8 mouse cellular contexts compared by ENCODE assay signal in genomic region chr5:3502610-3503350, GRCm38 (mm10). TPM values are rescaled to one million over a fixed set of nuclear protein-coding genes. Genes with fewer than 3 reads are reported as not detected.
DNase-seq lines count a peak whose midpoint lies in the region; ATAC-seq and TF ChIP-seq lines count a peak whose summit lies in the region.

No protein-coding gene starts in this region.

- no peaks in the 10 kb centered on the region for H3K79me2 ChIP-seq in heart, adult 2 months (replicated peaks; ENCODE audit: control insufficient read depth, insufficient read depth, low read length)

- ATAC-seq in Patski = peak; percentile 77
- ATAC-seq in kidney, embryonic 15.5 days (replicated peaks; ENCODE audit: low FRiP score) = peak; percentile 63; the same call in 1 of the 2 replicates

- peak; percentile 82 for TF ChIP-seq EP300 in heart, adult 2 months (IDR thresholded peaks at IDR 0.05; ENCODE audit: insufficient read depth, low read depth, low read length)

- no peak overlapping the region for H3K9ac ChIP-seq in heart, adult 2 months (ENCODE audit: low read depth, low read length)
- H3K9ac ChIP-seq in kidney, embryonic 15.5 days = no peak overlapping the region

- in situ Hi-C loops in Patski (cut with MboI; ENCODE audit: low pct_unique_long_range_greater_than_20kb) = loop anchor here (5.0 kb wide), 2 partner anchors 160 to 350 kb away; partner anchors contain the start of gene Cdk6

- H3K4me1 ChIP-seq in lung, adult 2 months (ENCODE audit: control insufficient read depth, insufficient read depth, low read length) = peaks cover 21% of the 10 kb centered on the region
- H3K4me1 ChIP-seq in heart, adult 2 months (ENCODE audit: control insufficient read depth, insufficient read depth, low read length) = peaks cover 21% of the 10 kb centered on the region
- peaks cover 25% of the 10 kb centered on the region for H3K4me1 ChIP-seq in kidney, embryonic 15.5 days
- H3K4me1 ChIP-seq in megakaryocyte, embryonic 14.5 days = peaks cover 99% of the 10 kb centered on the region

- CTCF ChIA-PET in Patski (lab: Charles Lee) = interaction anchor here (1.1 to 2.6 kb wide), 3 partner anchors 9 to 13 kb away, joined by 3 to 10 read pairs (median 5); no protein-coding TSS in a partner anchor

- H3K36me3 ChIP-seq in heart, adult 2 months (ENCODE audit: control insufficient read depth, insufficient read depth, low read length) = peaks cover 4% of the 10 kb centered on the region; the same call in 1 of the 2 replicates
- H3K36me3 ChIP-seq in kidney, embryonic 15.5 days = no peaks in the 10 kb centered on the region
- H3K36me3 ChIP-seq in megakaryocyte, embryonic 14.5 days (replicated peaks; ENCODE audit: low read length) = peaks cover 16% of the 10 kb centered on the region

- peak overlapping the region; percentile 68 for H3K27ac ChIP-seq in heart, adult 2 months
- no peak overlapping the region for H3K27ac ChIP-seq in kidney, embryonic 15.5 days
- no peak overlapping the region; the same call in 1 of the 2 replicates for H3K27ac ChIP-seq in layer of hippocampus, adult 2 months

- WGBS in lung, adult 2 months = 29% methylated on average over 11 of the region's 11 CpGs
- 23% methylated on average over 11 of the region's 11 CpGs for WGBS in heart, adult 2 months
- WGBS in kidney, embryonic 15.5 days = 50% methylated on average over 11 of the region's 11 CpGs

- no peaks in the 10 kb centered on the region for H3K9me3 ChIP-seq in kidney, embryonic 15.5 days (replicated peaks)
- no peaks in the 10 kb centered on the region for H3K9me3 ChIP-seq in megakaryocyte, embryonic 14.5 days

- intact Hi-C loops in heart, adult 2 months (cut with DNase I) = no loop called here

- no peak overlapping the region for H3K4me2 ChIP-seq in kidney, embryonic 15.5 days

- POLR2A ChIA-PET in Patski (lab: Charles Lee) = no interaction called here

- no peak for TF ChIP-seq CTCF in lung, adult 2 months (IDR thresholded peaks at IDR 0.05; ENCODE audit: insufficient read depth, low read length)
- no peak for TF ChIP-seq CTCF in Patski (IDR thresholded peaks at IDR 0.05)
- no peak for TF ChIP-seq CTCF in heart, adult 2 months (IDR thresholded peaks at IDR 0.05)
- TF ChIP-seq CTCF in layer of hippocampus, adult 2 months (conservative IDR thresholded peaks at IDR 0.05) = no peak

- no peak overlapping the region for H3K4me3 ChIP-seq in lung, adult 2 months (replicated peaks; ENCODE audit: extremely low read depth, low read depth, low read length)
- H3K4me3 ChIP-seq in heart, adult 2 months = no peak overlapping the region
- H3K4me3 ChIP-seq in kidney, embryonic 15.5 days (replicated peaks) = no peak overlapping the region
- H3K4me3 ChIP-seq in megakaryocyte, embryonic 14.5 days (replicated peaks) = peak overlapping the region; percentile 87
- no peak overlapping the region for H3K4me3 ChIP-seq in layer of hippocampus, adult 2 months

- no peaks in the 10 kb centered on the region for H3K27me3 ChIP-seq in Patski
- H3K27me3 ChIP-seq in heart, adult 2 months (ENCODE audit: control insufficient read depth, insufficient read depth, low read length) = no peaks in the 10 kb centered on the region
- no peaks in the 10 kb centered on the region for H3K27me3 ChIP-seq in kidney, embryonic 15.5 days
- no peaks in the 10 kb centered on the region for H3K27me3 ChIP-seq in megakaryocyte, embryonic 14.5 days (replicated peaks)

- DNase-seq in lung, adult 18-20 months = peak; percentile 79 to 86
- DNase-seq in lung, adult 2 months = no peak
- peak; percentile 87 for DNase-seq in Patski (ENCODE audit: low read depth, low spot score)
- peak; percentile 42 to 74 for DNase-seq in heart, adult 2 months
- DNase-seq in cerebellum, adult 9-10 months = no peak
- DNase-seq in layer of hippocampus, adult 2 months (ENCODE audit: low spot score in 2 of 2) = no peak

- TF ChIP-seq POLR2A in lung, adult 2 months (IDR thresholded peaks at IDR 0.05; ENCODE audit: borderline replicate concordance, extremely low read depth, low read depth, low read length) = no peak
- TF ChIP-seq POLR2A in heart, adult 2 months (IDR thresholded peaks at IDR 0.05; ENCODE audit: insufficient read depth, low read depth, low read length) = no peak

RNA-seq across cellular contexts. Expression of gene Fam133b, which starts 40.9 kb away (rescaled TPM):
- 4.7 and 6.4 TPM in 2 replicates for polyA plus RNA-seq in lung, adult 2 months (2012; rRNA removed)
- polyA plus RNA-seq in Patski (2021) = 34.2 TPM
- 10 to 100 TPM; 11.3 to 12.1 TPM for total RNA-seq in heart, adult 2 months (2021)
- polyA plus RNA-seq in heart, adult 2 months (2012; rRNA removed) = 4.1 and 7.2 TPM in 2 replicates
- 31.4 and 31.6 TPM in 2 replicates for polyA plus RNA-seq in kidney, embryonic 15.5 days (2015; fragmentation: Nextera tagmentation; extraction: Ambion mirVana)
- polyA plus RNA-seq in megakaryocyte, embryonic 14.5 days (2012; ENCODE audit: insufficient read depth, low replicate concordance) = 3.6 and 13.4 TPM in 2 replicates
- total RNA-seq in layer of hippocampus, adult 2 months (2021) = 10 to 100 TPM; 44.0 to 47.3 TPM

Comparison
In these comparisons a context has a peak if more than half of its experiments do, and no peak if none do; other contexts are left out.
1. DNase-seq: peak in lung, adult 18-20 months (2 of 2), Patski (single experiment) and heart, adult 2 months (2 of 2); none in lung, adult 2 months (single experiment), cerebellum, adult 9-10 months (single experiment) and layer of hippocampus, adult 2 months (0 of 2).